Mouse (Mus musculus) heart, postnatal 0 days (tissue): ENCODE data around the gene Tysnd1.

Experiments
- CTCF ChIP-seq: IDR thresholded peaks from 2 replicates; pipeline ENCODE4 v1.5.1; 2016; ENCODE audit warnings: antibody characterized with exemption, control low read depth, low read depth
- EP300 ChIP-seq: IDR thresholded peaks from 2 replicates; pipeline ENCODE4 v1.6.1; 2016; ENCODE audit warnings: antibody characterized with exemption, low read depth

DNA sequence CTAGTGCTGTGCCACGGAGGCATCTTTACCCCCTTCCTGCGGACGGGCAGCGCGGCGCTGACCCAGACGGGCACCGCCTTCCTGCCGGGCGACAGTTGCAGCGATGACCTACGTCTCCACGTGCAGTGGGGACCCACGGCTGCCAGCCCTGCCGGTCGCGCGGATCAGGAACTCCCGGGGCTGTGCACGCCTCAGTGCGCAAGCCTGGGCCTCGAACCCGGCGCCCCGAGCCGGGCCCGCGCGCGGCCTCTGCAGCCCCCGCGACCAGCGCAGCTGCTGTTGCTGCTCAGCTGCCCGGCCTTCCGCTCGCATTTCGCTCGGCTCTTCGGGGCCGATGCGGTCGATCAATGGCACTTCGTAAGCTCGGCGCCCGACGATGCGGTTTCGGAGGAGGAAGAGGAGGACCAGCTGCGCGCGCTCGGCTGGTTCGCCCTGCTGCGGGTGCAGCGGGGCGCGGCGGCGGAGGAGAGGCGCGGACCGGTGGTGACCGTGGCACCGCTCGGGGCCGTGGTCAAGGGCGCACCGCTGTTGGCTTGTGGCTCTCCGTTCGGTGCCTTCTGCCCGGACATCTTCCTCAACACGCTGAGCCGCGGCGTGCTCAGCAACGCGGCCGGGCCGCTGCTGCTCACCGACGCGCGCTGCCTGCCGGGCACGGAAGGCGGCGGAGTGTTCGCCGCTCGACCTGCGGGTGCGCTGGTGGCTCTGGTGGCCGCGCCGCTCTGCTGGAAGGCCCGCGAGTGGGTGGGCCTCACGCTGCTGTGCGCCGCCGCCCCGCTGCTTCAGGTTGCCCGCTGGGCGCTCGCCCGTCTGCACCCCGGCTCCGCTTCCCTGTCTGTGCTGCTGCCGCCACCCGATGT is 617 bp downstream of the Tysnd1 start:
- no peak for TF ChIP-seq CTCF
- no peak for TF ChIP-seq EP300
